Mouse (Mus musculus): ENCODE data around the gene 2310057M21Rik. TPM values are rescaled to one million over a fixed set of nuclear protein-coding genes. Genes with fewer than 3 reads are reported as not detected.
"Not testable (repeated sequence)": the region's sequence is repeated elsewhere in the genome, so short reads cannot be mapped to it uniquely, and the experiment has no call there.

The 2310057M21Rik gene
- polyA plus RNA-seq (2015; fragmentation: Nextera tagmentation; extraction: Ambion mirVana), result 7.2 and 8.6 TPM in 2 replicates

DNA sequence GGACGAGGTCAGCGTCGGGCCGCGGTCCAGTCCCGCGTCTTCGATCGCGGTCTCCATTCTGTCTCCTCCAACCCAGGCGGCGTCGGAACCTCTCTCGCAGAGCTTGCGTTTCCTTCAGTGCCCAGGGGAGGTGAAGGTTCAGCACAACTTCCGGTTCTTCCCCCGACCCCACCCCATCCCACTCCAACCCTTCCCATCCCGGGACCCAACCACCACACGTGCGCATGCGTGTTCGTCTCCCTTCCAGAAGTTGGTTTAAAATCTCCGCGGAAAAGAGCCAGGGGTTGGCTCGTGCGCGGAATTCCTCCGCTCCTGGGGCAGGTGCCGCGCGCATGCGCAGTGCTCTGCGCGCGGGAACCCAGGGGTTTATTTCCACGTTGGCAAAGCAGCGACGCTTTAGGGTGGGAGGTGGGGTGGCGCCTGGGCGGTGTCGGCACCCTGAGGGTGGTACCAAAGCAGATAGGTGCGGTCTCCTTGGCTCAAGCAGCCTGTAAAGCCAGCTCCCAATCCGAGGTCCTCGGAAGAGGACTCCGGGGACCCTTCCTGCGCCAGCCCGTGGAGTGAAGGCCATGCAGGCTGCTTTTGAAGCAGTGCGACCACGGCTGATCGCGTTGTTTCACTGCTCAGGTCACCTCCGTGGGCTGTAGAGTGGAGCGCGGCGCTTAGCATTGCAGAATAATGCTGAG, at the start of gene 2310057M21Rik:
Gene 2310057M21Rik (minus strand): TSS at position 145 of the 686 bp plus-strand sequence.
- Histone ChIP-seq H3K4me2 (peak within 1 kb of the TSS; percentile 95), H3K36me3 (replicated peaks) (peaks cover 22% of the 10 kb centered on the region), H3K27me3 (peaks cover 10% of the 10 kb centered on the region), H3K27ac (replicated peaks) (peak within 1 kb of the TSS; percentile 91), H3K9me3 (replicated peaks) (no peaks in the 10 kb centered on the region), H3K9ac (peak within 1 kb of the TSS; percentile 92), H3K4me1 (replicated peaks) (peaks cover 22% of the 10 kb centered on the region), H3K4me3 (replicated peaks) (peak within 1 kb of the TSS; percentile 98)
- WGBS (ENCODE audit: insufficient replicate concordance), result under 1% methylated on average over 55 of the region's 55 CpGs
- peak; percentile 94 for ATAC-seq (ENCODE audit: insufficient read depth)

- WGBS (ENCODE audit: insufficient replicate concordance), result 54% methylated on average over 2 of the region's 2 CpGs
These were observed 49.3 kb upstream of the 2310057M21Rik start for GRCm38 (mm10) chr7:131411941-131412270.

DNA sequence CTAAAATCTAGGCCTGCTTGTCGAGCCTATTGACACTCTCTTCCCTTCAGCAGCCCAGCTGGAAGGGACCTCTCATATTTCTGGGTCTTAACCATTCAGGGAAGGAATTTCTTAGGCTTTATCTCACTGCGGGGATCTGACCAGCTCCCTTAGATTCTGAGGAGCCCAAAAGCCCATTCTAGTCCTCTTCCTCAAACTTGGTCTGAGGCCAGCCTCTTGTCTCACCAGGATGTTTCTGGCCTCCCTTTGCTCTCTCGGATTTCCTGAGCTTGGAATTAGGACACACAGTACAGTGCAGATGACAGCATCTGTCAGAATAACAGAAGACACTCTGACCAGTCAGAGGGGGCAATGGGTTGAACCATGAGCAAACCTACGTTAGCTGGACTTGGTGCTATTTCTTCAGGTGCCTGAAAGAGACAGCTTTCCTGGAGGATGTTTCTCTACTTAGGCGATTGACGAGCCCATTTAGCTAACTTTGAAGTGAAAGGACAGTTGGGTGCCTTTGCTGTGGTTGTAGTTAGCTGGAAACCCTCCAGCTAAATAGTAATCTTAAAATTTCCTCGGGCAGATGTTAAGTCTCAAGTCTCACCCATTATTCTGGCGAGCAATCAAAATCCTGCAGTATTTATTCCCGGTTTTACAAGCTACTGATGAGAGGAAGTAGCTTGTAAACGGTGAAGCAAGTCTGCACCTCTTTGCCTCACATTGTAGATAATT, 48.8 kb upstream of the 2310057M21Rik start:
- H3K9ac ChIP-seq, result peak overlapping the region; percentile 83; the same call in 1 of the 2 replicates
- no peak overlapping the region for H3K27ac ChIP-seq (replicated peaks)
- ATAC-seq (ENCODE audit: insufficient read depth), result no peak
- peaks cover 6% of the 10 kb centered on the region; the same call in 1 of the 2 replicates for H3K36me3 ChIP-seq (replicated peaks)
- WGBS (ENCODE audit: insufficient replicate concordance), result 37% methylated on average over 10 of the region's 10 CpGs
- H3K4me2 ChIP-seq, result peak overlapping the region; percentile 97
- H3K9me3 ChIP-seq (replicated peaks), result no peaks in the 10 kb centered on the region
- H3K4me1 ChIP-seq (replicated peaks), result peaks cover 27% of the 10 kb centered on the region
- H3K4me3 ChIP-seq (replicated peaks), result peak overlapping the region; percentile 97
- H3K27me3 ChIP-seq, result no peaks in the 10 kb centered on the region

More at GRCm38 (mm10) chr7:131411941-131412270, 49.3 kb upstream of the 2310057M21Rik start:
- Histone ChIP-seq H3K4me2 (no peak overlapping the region), H3K4me1 (replicated peaks) (peaks cover 27% of the 10 kb centered on the region), H3K9ac (no peak overlapping the region), H3K36me3 (replicated peaks) (peaks cover 5% of the 10 kb centered on the region; the same call in 1 of the 2 replicates), H3K9me3 (replicated peaks) (no peaks in the 10 kb centered on the region), H3K27ac (replicated peaks) (no peak overlapping the region), H3K4me3 (replicated peaks) (no peak overlapping the region), H3K27me3 (no peaks in the 10 kb centered on the region)
- ATAC-seq (ENCODE audit: insufficient read depth), result no peak

DNA sequence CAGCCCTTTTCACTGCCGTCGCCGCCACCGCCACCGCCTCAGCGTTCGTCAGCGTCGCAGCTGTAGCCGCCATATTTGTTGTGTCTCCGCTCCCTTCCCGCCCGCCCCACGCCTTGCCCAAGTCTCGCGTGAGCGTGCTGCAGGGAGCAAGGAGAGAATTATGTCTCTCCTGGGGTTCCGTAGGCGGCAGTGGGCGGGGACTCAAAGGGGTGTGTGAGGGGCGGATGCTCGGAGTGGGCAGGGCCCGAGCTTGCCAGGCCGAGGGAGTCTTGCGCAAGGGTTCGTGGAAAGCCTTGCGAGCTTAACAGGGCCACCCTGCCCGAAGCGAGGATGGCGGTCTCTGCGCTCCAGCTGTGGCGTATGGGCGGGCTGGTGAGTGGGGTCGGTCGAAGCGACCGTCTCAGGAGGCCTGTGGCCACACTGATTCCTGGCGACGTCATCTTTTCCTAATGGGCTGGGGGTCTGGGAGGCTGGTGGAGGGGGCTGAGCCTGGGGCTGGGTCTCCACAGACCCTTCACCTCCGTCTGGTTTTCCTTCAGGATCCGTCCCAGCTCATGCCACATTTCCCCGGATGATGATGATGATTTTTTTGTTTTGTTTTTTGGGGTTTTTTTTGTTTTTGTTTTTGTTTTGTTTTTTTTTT, 48.0 kb upstream of the 2310057M21Rik start, which contains the start of the genes Ikzf5 and Acadsb:
Gene Ikzf5 (minus strand): TSS at position 106 of the 643 bp plus-strand sequence.
Gene Acadsb (plus strand): TSS at position 186 of the 643 bp plus-strand sequence.
- H3K4me1 ChIP-seq (replicated peaks), result peaks cover 27% of the 10 kb centered on the region
- H3K9ac ChIP-seq, result peak within 1 kb of the TSS; percentile 98
- ATAC-seq (ENCODE audit: insufficient read depth), result peak; percentile 100
- H3K9me3 ChIP-seq (replicated peaks), result no peaks in the 10 kb centered on the region
- H3K27ac ChIP-seq (replicated peaks), result peak within 1 kb of the TSS; percentile 86
- peak within 1 kb of the TSS; percentile 97 for H3K4me2 ChIP-seq
- H3K36me3 ChIP-seq (replicated peaks), result peaks cover 6% of the 10 kb centered on the region; the same call in 1 of the 2 replicates
- WGBS (ENCODE audit: insufficient replicate concordance), result 0% methylated on average over 42 of the region's 42 CpGs
- peak within 1 kb of the TSS; percentile 97 for H3K4me3 ChIP-seq (replicated peaks)
- no peaks in the 10 kb centered on the region for H3K27me3 ChIP-seq

- peaks cover 6% of the 10 kb centered on the region; the same call in 1 of the 2 replicates for H3K36me3 ChIP-seq (replicated peaks)
- peak; percentile 74 for ATAC-seq (ENCODE audit: insufficient read depth)
- peak overlapping the region; percentile 86 for H3K27ac ChIP-seq (replicated peaks)
- no peaks in the 10 kb centered on the region for H3K27me3 ChIP-seq
- H3K9me3 ChIP-seq (replicated peaks), result no peaks in the 10 kb centered on the region
- peak overlapping the region; percentile 97 for H3K4me2 ChIP-seq
- H3K4me3 ChIP-seq (replicated peaks), result peak overlapping the region; percentile 97
- under 1% methylated on average over 38 of the region's 38 CpGs for WGBS (ENCODE audit: insufficient replicate concordance)
- peak overlapping the region; percentile 98 for H3K9ac ChIP-seq
- H3K4me1 ChIP-seq (replicated peaks), result peaks cover 27% of the 10 kb centered on the region
These were observed 47.4 kb upstream of the 2310057M21Rik start for GRCm38 (mm10) chr7:131409988-131410385.

DNA sequence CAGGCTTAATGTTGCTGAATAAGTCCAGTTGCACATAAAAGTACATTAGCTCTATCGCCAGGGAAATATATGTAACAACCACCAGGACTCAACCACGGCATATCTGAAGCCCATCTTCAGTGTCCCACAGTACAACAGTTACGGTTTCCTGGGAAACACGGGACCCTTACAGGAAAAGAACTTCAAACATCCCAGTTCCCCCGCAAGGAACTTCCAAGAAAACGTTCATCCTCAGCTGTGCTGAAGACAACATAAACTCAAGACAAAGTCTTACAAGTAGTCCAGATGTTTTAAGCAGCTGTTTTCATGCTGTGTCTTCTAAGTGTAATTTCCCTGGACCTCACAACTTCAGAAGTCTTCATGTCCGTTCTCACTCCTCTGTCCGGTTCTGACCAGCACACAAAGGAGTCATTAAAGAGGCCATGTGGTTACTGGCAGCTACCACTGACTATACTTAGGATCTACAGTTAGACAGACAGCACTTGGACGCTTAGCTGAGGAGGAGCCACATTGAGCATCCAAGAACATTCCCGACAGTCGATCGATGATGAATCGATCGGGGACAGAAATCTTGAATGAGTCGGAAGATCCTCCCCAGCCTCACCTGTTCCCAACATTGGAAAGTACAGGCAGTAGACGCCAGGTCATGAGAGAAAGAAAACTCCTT, 46.9 kb upstream of the 2310057M21Rik start:
- no peak for ATAC-seq (ENCODE audit: insufficient read depth)
- peak overlapping the region; percentile 86 for H3K27ac ChIP-seq (replicated peaks)
- H3K27me3 ChIP-seq, result no peaks in the 10 kb centered on the region
- peaks cover 27% of the 10 kb centered on the region for H3K4me1 ChIP-seq (replicated peaks)
- peak overlapping the region; percentile 97 for H3K4me2 ChIP-seq
- peak overlapping the region; percentile 97 for H3K4me3 ChIP-seq (replicated peaks)
- H3K9me3 ChIP-seq (replicated peaks), result no peaks in the 10 kb centered on the region
- H3K36me3 ChIP-seq (replicated peaks), result peaks cover 6% of the 10 kb centered on the region; the same call in 1 of the 2 replicates
- H3K9ac ChIP-seq, result peak overlapping the region; percentile 98
- WGBS (ENCODE audit: insufficient replicate concordance), result 5% methylated on average over 16 of the region's 16 CpGs

DNA sequence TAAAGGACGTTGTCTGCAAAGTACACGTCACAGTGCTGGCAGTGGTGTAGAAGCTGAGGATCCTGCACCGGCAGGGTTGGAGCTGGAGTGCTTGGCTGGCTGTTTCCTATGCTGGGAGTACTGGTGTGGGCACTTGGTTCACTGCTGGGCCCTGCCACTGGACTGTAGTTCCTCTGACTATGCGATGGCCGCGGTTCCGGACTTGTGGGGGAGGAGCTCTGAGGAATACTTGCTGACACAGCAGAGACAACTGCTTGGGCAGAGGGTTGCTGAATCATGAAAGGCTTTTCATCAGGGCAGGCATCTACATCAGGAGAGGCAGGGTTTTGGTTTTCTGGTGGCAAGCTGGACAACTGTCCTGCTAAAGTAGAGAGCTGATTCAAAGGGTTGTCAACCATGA, 29.2 kb upstream of the 2310057M21Rik start:
- H3K9me3 ChIP-seq (replicated peaks); H3K27ac ChIP-seq (replicated peaks); H3K4me2 ChIP-seq; H3K4me1 ChIP-seq (replicated peaks); H3K4me3 ChIP-seq (replicated peaks); H3K27me3 ChIP-seq; ATAC-seq (ENCODE audit: insufficient read depth); H3K9ac ChIP-seq: not testable (repeated sequence)
- peaks cover 52% of the 10 kb centered on the region for H3K36me3 ChIP-seq (replicated peaks)
- 85% methylated on average over 7 of the region's 7 CpGs for WGBS (ENCODE audit: insufficient replicate concordance)

DNA sequence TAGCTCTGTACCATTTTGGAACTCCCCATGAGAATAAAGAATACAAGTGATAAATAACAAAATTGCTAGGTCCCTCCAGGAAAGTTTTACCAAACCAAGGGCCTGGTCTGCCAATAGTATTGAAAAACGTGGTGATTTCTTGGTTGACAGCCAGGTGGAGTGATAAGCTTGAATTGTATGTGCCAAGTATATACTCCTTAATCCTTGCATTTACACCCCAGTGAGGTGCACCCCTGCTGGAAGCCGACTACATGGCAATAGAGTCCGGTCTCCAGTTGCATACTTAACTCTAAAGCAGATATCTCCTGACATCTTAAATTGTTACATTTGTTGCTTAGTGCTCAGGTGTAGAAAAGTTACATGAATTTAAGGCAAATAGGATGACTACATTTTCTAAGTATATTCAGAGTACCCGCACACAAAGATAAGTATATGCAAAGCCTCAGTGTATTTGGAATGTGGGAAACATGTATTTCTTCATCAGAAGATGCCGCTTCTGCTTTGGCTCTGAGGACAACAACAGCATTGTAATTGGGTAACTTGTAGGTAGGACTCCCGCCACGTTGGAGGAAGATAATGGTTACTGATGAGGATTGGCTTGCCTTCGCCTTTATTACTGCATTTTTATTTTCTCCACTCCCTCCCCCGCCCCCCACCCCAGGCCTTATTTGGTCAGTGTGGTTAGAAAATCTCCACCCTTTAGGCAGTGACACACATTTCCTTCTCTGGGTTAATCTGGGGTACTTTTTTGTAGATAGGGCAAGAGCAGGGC, 9.5 kb upstream of the 2310057M21Rik start:
- H3K4me1 ChIP-seq (replicated peaks), result peaks cover 24% of the 10 kb centered on the region
- peak overlapping the region; percentile 93 for H3K27ac ChIP-seq (replicated peaks)
- ATAC-seq (ENCODE audit: insufficient read depth), result no peak
- WGBS (ENCODE audit: insufficient replicate concordance), result 34% methylated on average over 9 of the region's 9 CpGs
- peak overlapping the region; percentile 97 for H3K4me2 ChIP-seq
- H3K27me3 ChIP-seq, result peaks cover 4% of the 10 kb centered on the region
- peak overlapping the region; percentile 78; the same call in 1 of the 2 replicates for H3K9ac ChIP-seq
- peak overlapping the region; percentile 84 for H3K4me3 ChIP-seq (replicated peaks)
- no peaks in the 10 kb centered on the region for H3K9me3 ChIP-seq (replicated peaks)
- no peaks in the 10 kb centered on the region for H3K36me3 ChIP-seq (replicated peaks)

- WGBS (ENCODE audit: insufficient replicate concordance), result 2% methylated on average over 9 of the region's 9 CpGs
- no peaks in the 10 kb centered on the region for H3K9me3 ChIP-seq (replicated peaks)
- peak overlapping the region; percentile 93 for H3K27ac ChIP-seq (replicated peaks)
- peak overlapping the region; percentile 84 for H3K4me3 ChIP-seq (replicated peaks)
- H3K4me2 ChIP-seq, result peak overlapping the region; percentile 97
- H3K9ac ChIP-seq, result peak overlapping the region; percentile 78
- no peak; the same call in 1 of the 2 replicates for ATAC-seq (ENCODE audit: insufficient read depth)
- H3K4me1 ChIP-seq (replicated peaks), result peaks cover 24% of the 10 kb centered on the region
- H3K27me3 ChIP-seq, result peaks cover 7% of the 10 kb centered on the region
- no peaks in the 10 kb centered on the region for H3K36me3 ChIP-seq (replicated peaks)
These were observed 8.9 kb upstream of the 2310057M21Rik start for GRCm38 (mm10) chr7:131371470-131371860.
